Mouse (Mus musculus): ENCODE data around the gene Khsrp. TPM values are rescaled to one million over a fixed set of nuclear protein-coding genes. Genes with fewer than 3 reads are reported as not detected.

Khsrp gene
- polyA plus RNA-seq, 1 experiment: 49.7 TPM

DNA sequence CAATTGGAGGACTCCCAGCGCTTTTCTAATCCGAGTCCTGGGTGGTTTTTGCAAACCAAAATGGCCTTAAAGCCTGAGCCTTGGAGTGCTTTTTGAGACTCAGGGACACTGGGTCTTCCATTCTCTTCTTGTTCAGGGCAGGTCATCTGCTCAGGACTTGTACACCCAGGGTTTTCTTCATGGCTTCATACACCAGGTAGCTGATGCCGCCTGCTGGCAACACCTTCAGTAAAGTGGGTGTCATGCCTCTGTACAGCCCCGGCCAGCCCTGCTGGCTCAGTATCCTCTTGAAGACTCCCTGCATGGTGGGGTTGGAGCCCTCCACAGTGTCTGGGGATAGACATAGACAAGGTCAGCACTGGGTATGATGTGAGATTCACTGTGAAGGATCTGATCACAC, 1.5 kb upstream of the Khsrp start:
- WGBS: 86% methylated on average over 4 of the region's 4 CpGs
- no peak overlapping the region for H3K4me3 ChIP-seq (ENCODE audit: insufficient read depth, low read depth, low read length)

DNA sequence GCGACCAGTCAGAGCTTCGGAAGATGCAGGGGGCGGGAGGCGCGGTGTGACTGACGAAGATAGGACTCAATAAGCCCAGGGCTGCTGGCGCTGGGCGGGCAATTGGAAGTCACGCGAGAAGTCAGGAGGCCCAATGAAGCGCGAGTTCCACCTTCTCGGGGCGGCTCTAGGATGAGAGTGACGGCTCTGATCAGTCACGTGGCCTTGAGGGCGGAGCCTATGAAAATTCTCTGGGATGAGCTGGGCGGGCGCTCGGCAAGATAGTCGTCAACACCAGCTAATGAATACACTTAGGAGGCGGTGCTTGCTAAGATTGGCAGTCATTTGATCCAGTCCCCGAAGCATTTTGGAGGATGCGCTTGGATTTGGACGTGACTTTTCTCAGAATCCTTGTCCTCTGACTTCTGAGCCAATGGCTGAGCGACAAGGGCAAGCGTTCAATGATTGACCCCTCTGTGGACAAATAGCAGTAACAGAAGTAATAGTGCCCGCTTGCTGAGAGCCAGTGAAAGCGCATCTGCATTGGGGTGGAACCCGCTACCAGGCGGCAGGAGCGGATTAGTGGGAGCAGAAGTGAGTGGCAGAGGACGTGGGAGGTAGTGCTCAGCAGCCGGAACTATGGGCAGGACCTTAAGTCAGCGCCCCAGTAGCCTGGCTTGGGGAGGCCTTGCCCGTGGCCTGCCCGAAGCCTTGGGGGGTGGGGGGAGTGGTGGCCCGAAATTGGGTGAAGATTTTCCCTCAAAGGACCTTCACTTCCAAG, 519 bp upstream of the Khsrp start:
- no peaks in the 10 kb centered on the region for H3K27me3 ChIP-seq (replicated peaks; ENCODE audit: control insufficient read depth, insufficient read depth, low read length)
- H3K36me3 ChIP-seq (ENCODE audit: control insufficient read depth, insufficient read depth, low read length): no peaks in the 10 kb centered on the region
- H3K27ac ChIP-seq (ENCODE audit: insufficient read depth, low read depth, low read length): peak overlapping the region; percentile 86
- WGBS: under 1% methylated on average over 38 of the region's 38 CpGs
- TF ChIP-seq POLR2A (IDR thresholded peaks at IDR 0.05; ENCODE audit: low read depth, low read length) (peak; percentile 96), CTCF (conservative IDR thresholded peaks at IDR 0.05; ENCODE audit: insufficient read depth, insufficient read length, low read depth, low read length) (no peak)
- DNase-seq: peak; percentile 100
- peak overlapping the region; percentile 46 for H3K4me3 ChIP-seq (ENCODE audit: insufficient read depth, low read depth, low read length)
- peaks cover 10% of the 10 kb centered on the region; the same call in 1 of the 2 replicates for H3K4me1 ChIP-seq (ENCODE audit: control insufficient read depth, insufficient read depth, low read length)

More for the DNA sequence above, 1.5 kb upstream of the Khsrp start:
- Histone ChIP-seq H3K27me3 (replicated peaks; ENCODE audit: control insufficient read depth, insufficient read depth, low read length) (no peaks in the 10 kb centered on the region), H3K4me1 (ENCODE audit: control insufficient read depth, insufficient read depth, low read length) (peaks cover 10% of the 10 kb centered on the region; the same call in 1 of the 2 replicates), H3K36me3 (ENCODE audit: control insufficient read depth, insufficient read depth, low read length) (no peaks in the 10 kb centered on the region), H3K27ac (ENCODE audit: insufficient read depth, low read depth, low read length) (no peak overlapping the region)
- no peak for DNase-seq
- TF ChIP-seq CTCF (conservative IDR thresholded peaks at IDR 0.05; ENCODE audit: insufficient read depth, insufficient read length, low read depth, low read length) (no peak), POLR2A (IDR thresholded peaks at IDR 0.05; ENCODE audit: low read depth, low read length) (no peak)

DNA sequence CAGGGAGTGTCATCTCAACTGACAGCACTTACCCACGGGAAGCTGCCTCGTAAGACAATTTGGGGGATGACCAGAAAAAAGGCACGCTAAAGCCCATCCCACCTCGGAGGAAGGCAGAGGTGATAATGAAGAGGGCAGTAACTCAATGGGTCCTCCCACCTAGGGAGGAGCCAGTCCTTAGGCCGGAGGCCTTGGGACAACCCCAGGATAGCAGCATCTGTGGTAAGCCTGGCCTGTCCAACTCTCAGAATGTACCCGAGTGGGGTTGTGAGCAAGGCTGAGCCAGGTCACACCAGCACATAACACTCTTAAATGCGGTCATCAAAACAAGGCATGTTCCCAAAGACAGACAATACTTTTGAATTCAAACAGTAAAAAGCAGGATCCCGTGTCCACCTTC, 1.6 kb downstream of the Khsrp start:
- H3K4me1 ChIP-seq (ENCODE audit: control insufficient read depth, insufficient read depth, low read length): peaks cover 10% of the 10 kb centered on the region; the same call in 1 of the 2 replicates
- peaks cover 1% of the 10 kb centered on the region; the same call in 1 of the 2 replicates for H3K36me3 ChIP-seq (ENCODE audit: control insufficient read depth, insufficient read depth, low read length)
- peak; percentile 49 for DNase-seq
- H3K4me3 ChIP-seq (ENCODE audit: insufficient read depth, low read depth, low read length): no peak overlapping the region
- no peak overlapping the region for H3K27ac ChIP-seq (ENCODE audit: insufficient read depth, low read depth, low read length)
- TF ChIP-seq POLR2A (IDR thresholded peaks at IDR 0.05; ENCODE audit: low read depth, low read length) (no peak), CTCF (conservative IDR thresholded peaks at IDR 0.05; ENCODE audit: insufficient read depth, insufficient read length, low read depth, low read length) (no peak)
- 12% methylated on average over 8 of the region's 8 CpGs for WGBS
- no peaks in the 10 kb centered on the region for H3K27me3 ChIP-seq (replicated peaks; ENCODE audit: control insufficient read depth, insufficient read depth, low read length)

DNA sequence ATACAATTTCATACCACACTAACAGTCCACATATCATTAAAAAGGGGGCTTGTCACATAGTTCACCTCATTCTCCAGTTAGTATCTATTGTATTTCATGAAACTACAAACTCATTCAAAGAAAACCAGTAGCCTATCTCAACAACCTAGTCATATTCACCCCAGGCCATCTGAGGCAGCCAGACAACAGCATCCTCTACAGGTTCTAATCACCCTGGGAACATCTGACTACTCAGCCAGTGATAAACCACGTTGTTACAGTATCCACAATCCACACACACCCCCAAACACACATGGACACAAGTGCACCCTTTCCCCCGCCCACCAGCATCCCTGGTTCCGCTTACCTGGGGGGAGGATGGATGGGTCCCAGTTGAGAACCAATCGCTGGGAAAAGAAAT, 3.9 kb downstream of the Khsrp start:
- H3K4me3 ChIP-seq (ENCODE audit: insufficient read depth, low read depth, low read length): no peak overlapping the region
- H3K27me3 ChIP-seq (replicated peaks; ENCODE audit: control insufficient read depth, insufficient read depth, low read length): no peaks in the 10 kb centered on the region
- no peak overlapping the region for H3K27ac ChIP-seq (ENCODE audit: insufficient read depth, low read depth, low read length)
- 81% methylated on average over 4 of the region's 4 CpGs for WGBS
- peaks cover 10% of the 10 kb centered on the region; the same call in 1 of the 2 replicates for H3K4me1 ChIP-seq (ENCODE audit: control insufficient read depth, insufficient read depth, low read length)
- no peak for TF ChIP-seq POLR2A (IDR thresholded peaks at IDR 0.05; ENCODE audit: low read depth, low read length)
- no peak for DNase-seq
- H3K36me3 ChIP-seq (ENCODE audit: control insufficient read depth, insufficient read depth, low read length): peaks cover 6% of the 10 kb centered on the region

DNA sequence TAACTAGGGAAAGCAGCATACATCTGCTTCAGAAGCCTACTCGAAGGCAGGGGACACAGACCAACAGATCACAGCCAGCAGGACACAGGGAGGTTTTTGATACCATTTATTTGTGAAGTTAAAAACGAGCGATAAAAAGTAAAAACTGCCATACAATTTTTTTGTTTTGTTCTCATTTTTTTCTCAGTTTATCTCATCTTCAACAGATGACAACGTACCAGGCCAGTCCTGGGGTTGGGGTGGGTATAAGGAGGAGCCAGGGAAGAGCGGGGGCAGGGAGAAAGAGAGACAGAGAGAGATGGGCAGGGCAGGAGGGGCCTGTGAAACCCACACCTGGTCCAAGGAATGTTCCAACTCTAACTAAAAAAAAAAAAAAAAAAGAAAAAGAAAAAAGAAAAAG, 10.4 kb downstream of the Khsrp start:
- H3K27ac ChIP-seq (ENCODE audit: insufficient read depth, low read depth, low read length): no peak overlapping the region

DNA sequence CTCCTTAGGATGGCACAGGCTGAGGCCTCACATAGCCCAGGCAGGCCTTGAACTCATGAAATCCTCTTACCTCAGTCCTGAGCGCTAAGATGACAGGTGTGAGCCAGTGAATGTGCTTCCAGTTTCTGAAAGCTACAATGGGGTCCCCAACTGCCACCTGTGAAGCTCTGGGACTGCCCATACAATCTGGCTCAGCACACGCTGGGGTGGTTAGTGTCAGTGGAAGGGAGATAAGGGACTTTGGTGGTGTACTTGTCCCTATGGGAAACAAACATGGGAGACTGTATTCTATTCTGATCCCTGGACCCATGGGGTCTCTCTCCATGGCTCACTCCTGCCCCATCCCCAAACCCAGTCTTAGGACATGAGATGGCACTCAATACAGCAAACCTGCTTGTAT, 11.6 kb downstream of the Khsrp start:
- no peak for DNase-seq
- no peak overlapping the region for H3K27ac ChIP-seq (ENCODE audit: insufficient read depth, low read depth, low read length)
- no peaks in the 10 kb centered on the region for H3K4me1 ChIP-seq (ENCODE audit: control insufficient read depth, insufficient read depth, low read length)
- 97% methylated on average over 2 of the region's 2 CpGs for WGBS
- TF ChIP-seq POLR2A (IDR thresholded peaks at IDR 0.05; ENCODE audit: low read depth, low read length): no peak
- no peak for TF ChIP-seq CTCF (conservative IDR thresholded peaks at IDR 0.05; ENCODE audit: insufficient read depth, insufficient read length, low read depth, low read length)
- no peaks in the 10 kb centered on the region for H3K27me3 ChIP-seq (replicated peaks; ENCODE audit: control insufficient read depth, insufficient read depth, low read length)
- H3K36me3 ChIP-seq (ENCODE audit: control insufficient read depth, insufficient read depth, low read length): peaks cover 4% of the 10 kb centered on the region
- H3K4me3 ChIP-seq (ENCODE audit: insufficient read depth, low read depth, low read length): no peak overlapping the region

More for the DNA sequence above, 10.4 kb downstream of the Khsrp start:
- Histone ChIP-seq H3K36me3 (ENCODE audit: control insufficient read depth, insufficient read depth, low read length) (peaks cover 6% of the 10 kb centered on the region), H3K4me1 (ENCODE audit: control insufficient read depth, insufficient read depth, low read length) (no peaks in the 10 kb centered on the region), H3K4me3 (ENCODE audit: insufficient read depth, low read depth, low read length) (no peak overlapping the region), H3K27me3 (replicated peaks; ENCODE audit: control insufficient read depth, insufficient read depth, low read length) (no peaks in the 10 kb centered on the region)
- WGBS: 92% methylated on average over 5 of the region's 5 CpGs
- DNase-seq: no peak
- no peak for TF ChIP-seq POLR2A (IDR thresholded peaks at IDR 0.05; ENCODE audit: low read depth, low read length)
- TF ChIP-seq CTCF (conservative IDR thresholded peaks at IDR 0.05; ENCODE audit: insufficient read depth, insufficient read length, low read depth, low read length): no peak

DNA sequence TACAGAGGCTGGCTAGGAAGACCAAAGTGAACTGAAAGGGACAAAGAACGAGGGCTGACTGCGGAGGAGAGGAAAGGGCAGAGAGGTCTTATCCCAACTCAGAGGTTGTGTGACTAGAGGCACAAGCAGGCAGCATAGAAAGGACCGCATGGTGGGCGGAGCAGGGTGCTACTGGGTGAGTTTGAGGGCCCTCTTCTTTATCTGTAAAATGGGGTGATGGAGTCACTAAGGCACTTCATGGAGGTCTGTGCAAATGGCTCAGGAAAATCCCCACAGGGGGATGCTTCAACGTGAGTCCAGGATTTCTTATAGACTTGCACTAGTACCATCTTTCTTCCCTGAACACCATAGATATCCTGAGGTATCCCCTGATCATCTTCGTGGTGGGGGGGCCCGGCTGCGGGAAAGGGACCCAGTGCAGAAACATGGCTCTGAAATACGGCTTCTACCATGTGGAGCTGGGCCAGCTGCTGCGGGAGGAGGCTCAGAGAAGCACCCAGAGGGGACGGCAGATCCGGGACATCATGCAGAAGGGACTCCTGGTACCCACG, 19.0 kb downstream of the Khsrp start:
- no peak for DNase-seq
- Histone ChIP-seq H3K27ac (ENCODE audit: insufficient read depth, low read depth, low read length) (no peak overlapping the region; the same call in 1 of the 2 replicates), H3K27me3 (replicated peaks; ENCODE audit: control insufficient read depth, insufficient read depth, low read length) (no peaks in the 10 kb centered on the region), H3K36me3 (ENCODE audit: control insufficient read depth, insufficient read depth, low read length) (no peaks in the 10 kb centered on the region), H3K4me1 (ENCODE audit: control insufficient read depth, insufficient read depth, low read length) (peaks cover 8% of the 10 kb centered on the region; the same call in 1 of the 2 replicates), H3K4me3 (ENCODE audit: insufficient read depth, low read depth, low read length) (peak overlapping the region; percentile 69; the same call in 1 of the 2 replicates)
- TF ChIP-seq CTCF (conservative IDR thresholded peaks at IDR 0.05; ENCODE audit: insufficient read depth, insufficient read length, low read depth, low read length): no peak
- 58% methylated on average over 13 of the region's 13 CpGs for WGBS

All from kidney, adult 2 months (tissue).